Mouse (Mus musculus) kidney, postnatal 14 days (tissue): ENCODE data around the gene Prkca.

Source experiments
- DNase-seq: peaks from one replicate; pipeline ENCODE4 v3.0.0; 2022; ENCODE audit warnings: mixed read lengths

The Prkca gene

GRCm38 (mm10) chr11:108053746-108054145 lies 290.0 kb downstream of the Prkca start:
- no peak for DNase-seq

DNA sequence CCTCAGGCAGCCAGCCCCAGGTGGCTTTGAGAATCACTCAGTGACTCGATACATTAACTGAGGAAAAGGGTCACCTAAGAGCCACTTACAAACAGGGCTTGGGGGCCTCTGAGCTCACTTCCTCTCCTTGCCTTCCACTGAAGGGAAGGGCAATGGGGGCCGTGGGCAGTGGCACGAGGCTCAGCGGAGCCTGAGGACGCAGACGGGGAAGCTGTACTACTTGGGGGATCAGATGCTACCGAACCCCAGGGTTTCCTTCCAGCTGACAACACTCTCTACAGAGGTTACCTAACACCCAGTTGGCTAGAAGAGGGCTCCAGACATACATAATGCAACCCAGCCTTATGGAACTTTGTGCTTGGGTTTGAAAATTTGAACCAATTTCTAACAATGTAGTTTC lies 302.1 kb downstream of the Prkca start:
- DNase-seq = no peak

DNA sequence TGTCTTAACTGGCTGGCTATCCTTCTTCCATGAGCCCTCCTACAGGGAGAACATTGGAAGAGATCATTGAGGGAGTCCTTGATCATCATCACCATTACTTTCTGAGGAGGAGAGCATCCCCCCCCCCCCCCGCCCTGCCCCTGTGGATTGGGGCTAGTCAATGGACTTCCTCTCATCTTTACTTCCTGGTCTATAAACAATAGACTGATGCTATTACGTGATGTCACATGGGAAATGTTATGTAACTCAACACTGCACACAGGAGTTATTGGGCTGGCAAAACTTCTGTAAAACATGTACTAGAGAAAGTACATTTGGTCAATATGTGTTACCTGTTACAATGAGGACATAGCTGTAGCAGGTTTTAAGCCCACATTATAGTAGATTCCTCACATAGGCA lies 302.9 kb downstream of the Prkca start:
- no peak for DNase-seq

DNA sequence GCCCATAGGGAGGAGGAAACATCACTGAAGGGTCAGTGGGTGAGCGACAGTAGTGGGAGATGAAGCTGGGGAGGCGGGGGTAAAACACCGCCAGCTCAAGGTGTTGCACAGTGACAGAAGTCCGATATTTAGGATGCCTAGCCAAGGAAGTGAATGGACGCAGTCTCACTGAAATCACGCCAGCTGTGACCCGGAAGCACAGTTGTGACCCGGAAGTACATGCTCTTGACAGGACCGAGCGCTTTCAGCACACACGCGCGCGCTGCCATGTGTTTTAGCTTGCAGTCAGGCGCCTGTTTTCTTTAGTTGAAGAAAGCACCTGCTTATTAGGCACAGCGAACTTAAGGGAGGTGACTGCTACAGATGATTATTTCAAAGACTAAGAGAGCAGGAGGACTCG lies 304.0 kb downstream of the Prkca start:
- DNase-seq = no peak

DNA sequence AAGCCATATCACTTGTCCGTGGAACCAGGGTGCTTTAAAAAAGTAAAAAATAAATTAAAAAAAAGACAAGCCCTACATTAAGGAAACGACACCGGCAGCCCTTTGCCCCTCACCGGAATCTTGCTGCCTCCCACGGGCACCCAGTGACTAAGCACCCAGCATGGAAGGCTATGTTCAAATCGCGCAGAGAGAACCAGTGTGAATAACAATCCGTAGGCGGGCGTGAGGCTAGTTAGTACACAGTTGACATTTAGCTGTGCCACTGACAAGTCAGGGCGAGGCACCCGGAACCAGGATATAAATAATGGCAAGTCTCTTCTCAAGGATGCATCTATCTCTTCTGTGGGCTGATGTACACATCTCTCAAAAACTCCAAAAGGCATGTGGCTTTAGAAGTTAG lies 304.7 kb downstream of the Prkca start:
- no peak for DNase-seq

DNA sequence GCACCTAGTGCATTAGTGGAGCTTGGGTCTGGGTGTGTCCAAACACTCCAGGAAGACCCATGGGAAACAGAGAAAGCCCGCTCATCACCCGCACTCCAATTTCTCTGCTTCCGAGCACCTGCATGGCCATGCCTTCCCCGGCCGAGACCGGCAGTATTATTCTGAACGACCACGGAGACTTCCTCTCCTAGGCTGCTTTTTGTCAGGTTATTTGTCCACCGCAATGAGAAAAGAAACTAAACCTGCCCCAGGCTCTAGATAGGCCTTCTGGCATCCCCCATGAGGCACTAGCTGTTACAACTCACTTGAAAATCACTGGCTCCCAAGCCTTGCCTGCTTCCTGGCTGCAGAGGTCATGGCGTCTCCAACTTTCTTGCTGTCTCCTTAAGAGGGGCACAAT lies 307.4 kb downstream of the Prkca start:
- no peak for DNase-seq

DNA sequence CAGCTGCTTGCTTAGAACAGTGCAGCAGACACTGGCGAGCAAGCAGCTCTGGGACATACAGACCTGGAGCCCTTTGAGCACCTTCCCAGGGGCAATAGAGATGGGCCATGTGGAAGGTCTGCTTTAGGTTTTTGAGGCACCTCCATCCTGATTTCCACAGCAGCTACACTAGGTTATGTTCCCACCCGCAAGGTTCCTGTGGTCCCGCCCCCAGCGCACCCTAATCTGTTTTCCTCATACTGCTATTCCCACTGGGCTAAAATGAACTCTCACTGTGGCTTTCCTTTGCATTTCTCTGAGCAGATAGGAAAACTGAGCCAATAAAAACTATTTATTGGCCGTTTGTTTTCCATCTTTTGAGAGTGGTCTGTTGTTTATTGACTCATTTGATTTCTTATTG lies 308.0 kb downstream of the Prkca start:
- DNase-seq = no peak

DNA sequence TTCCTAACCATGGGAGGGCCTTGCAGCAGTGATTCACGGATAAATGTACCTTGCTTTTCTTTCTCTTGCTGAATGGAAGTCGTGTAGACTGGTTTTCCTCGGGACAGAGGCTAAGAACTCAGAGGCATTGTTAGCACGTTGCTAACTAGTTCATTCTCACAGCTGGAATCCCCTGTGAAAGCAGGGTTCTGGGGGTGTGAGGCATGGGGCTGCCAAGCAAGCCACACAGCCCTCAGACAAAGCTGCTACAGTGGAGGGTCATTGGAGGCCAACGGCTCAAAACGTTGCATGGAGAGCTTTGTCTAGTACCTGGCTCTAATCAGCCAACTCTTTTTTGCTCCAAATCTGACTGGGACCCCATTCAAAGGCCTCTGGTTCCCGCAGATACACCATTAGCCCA lies 309.4 kb downstream of the Prkca start:
- no peak for DNase-seq

- DNase-seq = peak; percentile 14
These were observed 311.2 kb downstream of the Prkca start for GRCm38 (mm10) chr11:108032568-108032967.

DNA sequence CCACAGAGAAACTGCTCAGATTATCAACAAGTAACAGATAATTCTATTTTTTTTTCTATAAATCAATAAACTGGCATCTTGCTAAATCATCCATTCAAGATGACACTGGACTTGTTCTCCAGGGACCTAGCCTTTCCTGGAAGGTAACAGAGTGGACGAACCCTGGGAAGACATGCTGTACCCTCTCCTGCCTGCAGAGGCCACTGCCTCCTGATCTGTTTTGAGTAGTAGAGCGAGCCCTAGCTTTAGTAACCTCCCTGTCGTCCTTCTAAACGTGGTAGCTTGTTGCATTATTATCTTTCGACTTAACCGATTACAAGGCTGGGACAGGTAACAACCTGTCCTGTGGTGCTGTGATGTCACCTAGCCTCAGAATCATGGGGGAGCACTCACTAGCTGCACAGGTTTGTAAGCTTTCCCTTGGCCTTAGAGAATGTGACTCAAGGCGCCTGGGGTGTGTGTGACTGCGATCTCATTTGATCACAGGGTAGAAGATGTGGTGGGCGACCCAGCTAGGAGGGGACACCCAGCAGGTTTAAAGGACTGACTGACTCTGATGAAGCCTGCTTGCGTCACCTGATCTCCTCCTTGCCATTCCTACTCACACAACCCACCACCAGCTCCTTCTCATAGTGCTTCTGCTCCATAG lies 312.6 kb downstream of the Prkca start:
- DNase-seq = peak; percentile 61

- DNase-seq = no peak
These were observed 314.4 kb downstream of the Prkca start for GRCm38 (mm10) chr11:108029321-108029720.

DNA sequence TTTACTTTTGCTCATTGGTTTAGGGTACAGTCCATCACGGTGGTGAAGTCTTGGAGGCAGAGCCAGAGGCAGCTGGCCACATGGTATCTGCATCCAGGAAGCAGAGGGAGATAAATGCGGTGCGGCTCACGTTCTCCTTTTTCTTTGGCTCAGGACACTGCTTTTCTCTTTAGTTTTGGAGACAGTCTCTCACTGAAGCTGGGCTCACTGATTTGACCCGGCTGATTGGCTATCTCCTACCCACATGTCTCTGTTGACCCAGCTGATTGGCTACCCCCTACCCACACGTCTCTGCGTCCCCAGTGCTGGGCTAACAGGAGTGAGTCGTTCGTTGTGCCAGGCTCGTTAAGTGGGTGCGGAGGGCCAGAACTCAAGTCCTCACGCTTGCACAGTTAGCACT lies 315.3 kb downstream of the Prkca start:
- DNase-seq = peak; percentile 39

DNA sequence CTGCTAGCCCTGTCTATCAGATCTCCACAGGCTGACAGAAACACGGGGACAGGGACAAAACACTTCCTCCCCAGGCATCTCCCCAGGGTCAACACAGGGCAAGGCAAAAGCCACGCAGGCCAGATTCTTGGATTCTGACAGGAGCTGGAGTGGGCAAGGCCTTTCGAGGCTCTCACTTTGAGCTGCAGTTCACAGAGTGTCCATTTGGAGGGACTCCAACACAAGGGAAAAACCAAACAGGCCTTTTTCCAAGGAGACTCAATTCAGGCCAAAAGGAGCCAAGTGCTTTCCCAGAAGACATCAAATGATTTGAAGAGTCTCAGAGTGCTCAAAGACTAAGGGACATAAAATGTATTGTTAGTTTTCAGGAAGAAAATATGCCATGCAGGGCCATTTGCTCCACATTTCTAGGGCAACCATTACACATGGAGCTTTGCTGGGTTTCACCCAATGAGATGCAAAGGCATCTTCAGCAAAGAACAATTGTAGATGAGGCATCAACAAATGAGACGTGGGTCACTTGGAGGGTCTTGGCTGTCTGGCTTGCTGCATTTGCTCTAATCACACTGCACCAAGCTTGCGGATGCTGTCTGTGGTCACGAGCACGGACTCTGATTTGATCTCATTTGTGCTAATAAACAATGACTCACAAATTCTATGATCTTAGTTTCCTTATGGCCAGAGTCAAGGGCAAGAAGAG lies 317.9 kb downstream of the Prkca start:
- DNase-seq = peak; percentile 64

GRCm38 (mm10) chr11:108023188-108023587 lies 320.5 kb downstream of the Prkca start:
- peak; percentile 52 for DNase-seq

- DNase-seq = no peak
These were observed 322.8 kb downstream of the Prkca start for GRCm38 (mm10) chr11:108020889-108021288.

DNA sequence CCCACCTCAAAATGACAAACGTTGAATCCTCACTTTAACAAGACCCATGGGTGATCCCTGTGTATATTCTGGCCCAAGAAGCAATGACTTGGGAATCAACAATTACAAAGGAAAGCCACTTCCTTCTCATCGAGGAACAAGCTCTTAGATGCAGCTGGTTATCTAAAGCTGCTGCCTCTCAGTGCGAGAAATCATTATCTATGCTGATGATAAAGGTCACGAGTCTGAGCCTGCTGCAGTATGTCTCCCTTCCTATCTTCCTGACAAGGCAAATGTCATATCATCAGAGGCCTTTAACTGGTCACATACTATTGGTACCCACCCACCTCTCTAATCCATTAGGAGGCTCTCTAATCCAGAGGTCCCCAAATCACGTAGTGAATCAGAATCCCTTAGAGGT lies 328.4 kb downstream of the Prkca start:
- DNase-seq = no peak

GRCm38 (mm10) chr11:108013390-108013789 lies 330.3 kb downstream of the Prkca start:
- no peak for DNase-seq

DNA sequence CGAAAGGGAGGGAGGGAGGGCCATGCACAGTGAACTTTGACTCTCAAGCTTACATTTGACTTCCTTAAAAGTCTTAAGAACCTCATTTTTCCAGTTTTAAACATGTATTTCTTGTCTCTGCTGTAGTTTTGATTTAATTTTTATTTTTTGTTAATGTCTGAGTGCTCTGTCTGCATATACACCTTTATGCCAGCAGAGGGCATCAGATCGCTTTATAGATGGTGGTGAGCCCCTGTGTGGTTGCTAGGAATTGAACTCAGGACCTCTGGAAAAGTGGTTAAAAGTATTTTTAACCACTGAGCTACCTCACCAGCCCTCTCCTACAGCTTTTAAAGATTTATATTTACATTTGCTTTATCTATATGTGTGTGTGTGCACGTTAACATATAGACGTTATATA lies 333.3 kb downstream of the Prkca start:
- DNase-seq = no peak

DNA sequence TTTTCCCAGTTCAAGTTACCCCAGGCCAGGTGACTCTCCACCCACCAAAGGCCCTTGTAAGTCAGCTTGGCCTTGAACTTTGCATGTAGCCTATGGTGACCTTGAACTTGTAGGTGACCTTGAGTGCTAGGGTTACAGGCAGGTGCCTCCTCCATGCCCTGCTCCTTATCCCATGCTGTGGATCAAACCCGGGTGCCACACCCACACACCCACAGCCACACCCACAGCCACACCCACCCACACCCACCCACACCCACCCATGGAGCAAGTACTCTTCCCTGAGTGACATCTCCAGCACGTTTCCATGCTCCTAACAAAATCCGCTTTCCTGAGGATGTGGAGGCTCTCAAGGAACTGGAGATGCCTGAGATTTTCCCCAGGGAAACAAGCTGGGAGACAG lies 344.8 kb downstream of the Prkca start:
- no peak for DNase-seq

DNA sequence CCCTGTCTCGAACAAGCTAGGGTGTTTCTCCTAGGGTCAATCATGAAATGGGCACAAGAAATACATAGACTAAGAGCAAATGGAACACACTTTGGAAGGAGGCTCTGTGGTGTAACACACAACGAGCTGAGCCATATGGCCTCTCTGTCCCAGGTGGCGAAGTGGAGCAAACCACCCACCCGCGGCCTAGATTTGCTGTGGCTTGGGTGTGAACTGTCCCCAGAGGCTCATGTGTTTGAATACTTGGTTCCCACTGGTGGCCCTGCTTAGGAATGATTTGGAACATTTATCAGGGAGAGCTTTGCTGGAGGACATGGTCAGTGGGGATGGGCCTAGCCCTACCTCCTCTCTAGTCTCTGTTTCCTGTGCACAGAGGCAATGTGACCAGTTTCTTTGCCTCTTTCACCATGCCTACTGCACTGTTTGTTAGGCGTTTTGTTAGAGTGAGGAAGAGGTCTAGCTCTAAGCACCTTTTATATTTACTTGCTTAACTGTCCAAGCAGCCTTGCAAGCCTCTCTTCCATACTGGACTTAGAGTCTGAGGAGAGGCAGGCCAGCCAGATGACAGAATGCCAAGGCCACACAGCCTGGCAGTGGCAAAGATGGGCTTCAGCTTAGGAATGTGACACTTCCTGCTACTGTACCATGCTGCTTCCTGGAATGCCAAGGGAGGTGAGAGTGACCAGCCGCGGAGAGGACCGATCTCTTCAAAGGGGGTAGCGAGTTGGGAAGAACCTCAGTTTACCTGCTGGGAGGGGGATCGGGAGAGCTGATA lies 346.6 kb downstream of the Prkca start:
- DNase-seq = no peak

- DNase-seq = peak; percentile 64
These were observed 349.2 kb downstream of the Prkca start for GRCm38 (mm10) chr11:107994487-107994886.

GRCm38 (mm10) chr11:107993792-107994191 lies 349.9 kb downstream of the Prkca start:
- DNase-seq = no peak

- DNase-seq = no peak
These were observed 351.2 kb downstream of the Prkca start for GRCm38 (mm10) chr11:107992500-107992899.

- no peak for DNase-seq
These were observed 351.7 kb downstream of the Prkca start for GRCm38 (mm10) chr11:107991990-107992389.
